Mouse (Mus musculus) heart, postnatal 14 days (tissue): Measurements from ENCODE around the gene Cit. TPM values are rescaled to one million over a fixed set of nuclear protein-coding genes. Genes with fewer than 3 reads are reported as not detected.

Source experiments
- DNase-seq, 2 experiments: peaks; one replicate each; pipeline ENCODE4 v3.0.0; 2021 to 2022
- intact Hi-C: fragments of 180-260 bp; cut with DNase I; formaldehyde crosslinking; loops from one replicate; pipeline ENCODE4 v1.15.1; 2025
- total RNA-seq, 2 experiments: library from RNA; stranded (reverse); gene quantifications; 2 replicates each; pipeline ENCODE4 v1.2.3; 2021

Cit gene
- total RNA-seq, 2 experiments from 2014 or later, result 4.0 to 5.4 TPM

DNA sequence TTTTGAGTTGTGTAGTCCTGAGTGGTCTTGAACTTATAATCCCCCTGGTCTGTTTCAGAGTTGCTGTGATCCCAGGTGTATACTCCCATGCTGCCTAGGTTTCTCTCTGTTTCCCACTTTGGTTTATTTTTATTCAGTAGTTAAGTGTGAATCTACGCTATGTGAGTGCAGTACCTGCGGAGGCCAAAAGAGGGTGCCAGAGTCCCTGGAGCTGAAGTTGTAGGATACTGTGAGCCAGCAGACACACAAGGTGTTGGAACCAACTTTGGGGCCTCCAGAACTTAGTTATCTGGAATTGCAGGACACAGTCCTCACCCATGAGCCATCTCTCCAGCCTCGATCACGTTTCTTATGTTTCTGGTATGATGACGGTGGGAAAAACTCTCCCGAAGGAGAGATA, 108.1 kb downstream of the Cit start:
- no peak for DNase-seq
- intact Hi-C loops, result no loop called here

DNA sequence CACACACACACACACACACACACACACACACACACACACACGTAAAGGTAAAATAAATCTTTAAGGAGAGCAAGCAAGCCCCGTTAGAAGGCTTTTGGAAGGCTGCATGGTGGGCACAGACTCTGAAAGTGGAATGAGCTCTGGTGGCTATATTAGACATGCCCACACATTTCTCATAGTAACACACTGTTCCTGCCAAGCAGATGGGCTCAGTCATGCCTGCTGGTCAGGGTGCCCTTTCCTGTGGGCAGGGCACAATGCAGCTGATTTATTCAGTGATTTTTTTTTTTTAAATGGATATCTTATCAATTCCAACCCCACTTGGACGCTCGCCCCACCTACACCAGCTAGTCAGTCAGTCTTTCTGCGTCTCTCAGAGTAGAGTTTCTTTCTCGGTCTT, 109.0 kb downstream of the Cit start:
- DNase-seq, result no peak
- intact Hi-C loops, result no loop called here

DNA sequence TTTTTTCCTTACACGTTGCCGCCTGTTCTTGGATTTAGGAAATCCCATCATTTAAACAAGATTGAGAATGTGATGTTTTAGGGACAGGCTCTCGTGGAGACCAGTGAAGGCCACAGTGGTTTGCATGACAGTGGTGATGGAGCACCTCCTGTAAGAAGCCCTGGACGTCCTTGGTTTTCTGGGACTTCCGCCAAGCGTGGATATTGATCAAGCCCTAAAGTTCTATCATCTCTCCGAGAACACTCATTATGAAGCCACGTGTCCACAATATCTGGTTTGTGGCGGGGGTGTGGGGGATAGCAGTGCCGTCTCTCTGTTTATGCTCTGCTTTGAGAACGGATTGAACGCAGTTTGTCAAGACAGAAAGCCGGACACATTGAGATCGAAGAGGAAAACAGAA, 109.5 kb downstream of the Cit start:
- DNase-seq, result no peak
- intact Hi-C loops, result no loop called here

DNA sequence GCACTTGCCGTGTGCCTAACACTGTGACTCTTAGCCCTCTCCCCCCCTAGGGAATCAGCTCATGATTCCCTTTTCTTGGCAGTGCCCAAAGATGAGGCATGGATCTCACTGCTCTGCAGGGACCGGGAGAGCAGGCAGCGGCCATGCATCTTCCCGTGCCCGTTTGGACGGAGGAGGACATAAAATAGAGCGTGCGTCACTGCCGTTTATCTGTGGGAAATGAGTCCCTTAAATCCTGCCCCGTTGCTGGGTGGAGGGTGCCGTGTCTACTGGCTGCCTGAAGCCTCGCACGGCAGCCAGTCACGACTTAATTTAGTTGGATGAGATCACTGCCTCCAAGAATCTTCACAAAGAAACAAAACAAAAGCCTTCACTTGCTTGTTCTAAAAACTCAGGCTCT, 110.1 kb downstream of the Cit start:
- intact Hi-C loops, result no loop called here
- DNase-seq, result no peak

DNA sequence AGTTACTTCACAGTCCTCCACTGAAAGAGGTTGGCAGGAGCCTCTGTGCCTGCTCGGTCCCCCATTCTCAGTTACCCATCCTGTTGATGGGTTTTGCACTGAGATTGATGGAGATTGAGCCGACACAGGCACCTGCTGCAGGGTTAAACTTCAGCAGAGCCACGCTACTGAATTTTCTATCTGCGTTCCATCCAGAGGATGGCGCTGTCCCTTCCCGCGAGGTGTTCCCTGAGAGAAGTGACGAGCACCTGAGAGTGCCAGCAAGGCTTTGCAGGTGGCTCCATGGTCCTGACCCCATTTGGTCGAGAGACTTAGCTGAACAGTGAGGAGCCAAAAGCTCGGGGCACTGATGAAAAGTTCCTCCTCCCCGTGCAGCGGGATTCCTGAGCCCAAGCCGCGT, 111.0 kb downstream of the Cit start:
- DNase-seq, result no peak
- intact Hi-C loops, result no loop called here

DNA sequence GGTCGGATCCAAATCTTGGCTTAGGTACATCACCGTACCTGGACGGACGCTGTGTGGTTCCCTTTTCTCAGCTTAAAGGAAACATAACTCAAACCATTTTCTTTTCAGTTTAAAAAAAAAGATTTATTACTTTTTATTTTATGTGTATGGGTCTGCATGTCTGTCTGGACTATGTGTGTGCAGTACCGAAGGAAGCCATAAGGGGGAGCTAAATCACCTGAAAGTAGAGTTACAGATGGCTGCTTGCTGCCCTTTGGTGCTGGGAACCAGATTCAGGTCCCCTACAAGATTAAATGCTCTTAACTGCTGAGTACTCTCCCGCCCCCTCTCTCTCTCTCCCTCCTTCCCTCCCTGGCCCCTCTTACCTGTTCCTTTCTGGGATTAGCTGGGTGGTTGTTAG, 112.1 kb downstream of the Cit start:
- intact Hi-C loops, result no loop called here
- no peak for DNase-seq

DNA sequence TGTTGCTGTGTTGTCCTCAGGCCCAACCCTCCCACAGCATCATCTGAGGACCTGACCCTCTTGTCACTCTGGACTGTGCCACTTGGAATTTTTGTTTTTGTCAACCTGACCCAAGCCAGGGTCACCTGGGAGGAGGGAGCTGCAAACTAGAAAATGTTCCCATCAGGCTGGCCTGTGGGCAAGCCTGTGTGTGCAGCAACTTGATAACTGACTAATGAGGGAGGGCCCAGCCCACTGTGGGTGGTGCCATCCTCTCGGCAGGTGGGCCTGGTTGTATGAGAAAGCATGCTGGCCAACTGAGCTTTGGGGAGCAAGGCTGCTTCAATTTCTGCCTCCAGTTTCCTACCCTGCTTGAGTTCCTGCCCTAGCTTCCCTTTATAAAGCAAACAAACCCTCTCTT, 113.3 kb downstream of the Cit start:
- intact Hi-C loops, result no loop called here
- DNase-seq, result no peak

DNA sequence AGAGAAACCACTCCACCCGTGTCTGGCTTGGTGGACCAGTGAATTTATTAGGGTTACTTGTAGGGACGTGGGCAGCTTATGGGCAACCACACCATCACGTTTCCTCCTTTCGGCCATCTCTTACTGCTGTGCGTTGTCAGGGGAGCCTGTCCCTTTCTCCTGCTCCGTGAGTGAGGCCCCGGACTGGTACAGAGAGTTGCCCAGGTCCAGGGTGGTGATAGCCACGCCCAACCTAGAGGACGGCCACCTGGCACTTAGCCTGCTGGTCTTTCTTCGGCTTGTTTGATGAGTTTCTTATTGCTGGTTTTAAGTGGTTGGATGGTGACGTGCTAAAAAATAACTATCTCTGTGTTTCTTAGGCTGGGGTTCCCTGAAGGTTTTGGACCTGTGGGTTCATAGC, 113.7 kb downstream of the Cit start:
- intact Hi-C loops, result no loop called here
- no peak for DNase-seq

DNA sequence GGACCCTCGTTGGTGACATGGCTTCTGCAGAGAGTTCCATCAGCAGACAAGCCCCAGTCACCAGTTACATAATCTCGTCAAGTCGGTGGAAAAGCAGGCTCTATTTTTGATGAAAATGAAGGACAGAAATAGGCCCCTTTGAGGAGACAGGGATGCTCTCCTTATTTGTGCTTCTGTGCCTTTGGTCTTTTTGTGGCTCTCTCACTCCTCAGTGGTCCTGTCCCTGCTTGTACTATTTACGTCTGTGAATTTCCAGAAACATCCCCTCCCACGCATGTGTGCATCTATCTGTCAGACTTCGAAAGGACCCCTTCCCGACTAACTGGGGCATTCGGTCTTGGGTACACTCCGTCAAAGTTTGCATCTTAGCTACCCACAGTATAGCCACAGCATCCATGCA, 116.7 kb downstream of the Cit start:
- no peak for DNase-seq
- intact Hi-C loops, result no loop called here

DNA sequence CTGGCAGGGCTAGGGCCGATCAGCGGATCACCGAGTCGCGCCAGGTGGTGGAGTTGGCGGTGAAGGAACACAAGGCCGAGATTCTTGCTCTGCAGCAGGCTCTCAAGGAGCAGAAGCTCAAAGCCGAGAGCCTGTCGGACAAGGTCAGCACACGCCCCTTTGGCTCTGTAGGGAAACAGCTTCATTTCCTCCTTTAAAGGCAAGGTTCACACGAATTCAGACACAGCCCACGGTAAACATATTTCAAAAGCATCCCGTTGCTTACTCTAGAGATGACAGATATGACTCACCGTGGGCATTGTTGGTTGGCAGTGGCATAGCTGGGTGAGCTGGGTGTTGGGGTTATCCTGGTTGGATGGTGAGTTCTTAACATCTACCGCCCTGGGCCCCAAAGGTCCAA, 126.2 kb downstream of the Cit start:
- DNase-seq, result no peak

DNA sequence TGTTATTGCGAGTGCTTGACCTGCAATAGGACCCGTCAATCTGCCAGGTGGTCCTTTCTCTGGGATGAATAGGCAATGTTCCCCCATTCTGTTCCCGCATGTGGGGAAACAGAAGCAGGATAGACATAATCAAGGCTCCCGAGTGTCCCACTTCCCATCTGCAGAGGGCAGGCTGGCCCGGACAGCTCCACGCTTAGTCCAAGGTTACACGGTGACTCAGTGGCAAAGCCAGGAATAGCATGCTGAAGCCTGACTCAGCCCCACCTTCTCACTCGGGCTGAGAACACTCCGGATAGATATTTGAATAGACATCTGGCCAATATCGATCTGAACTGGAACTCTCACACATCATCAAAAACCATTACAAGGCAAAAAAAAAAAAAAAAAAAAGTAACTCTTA, 130.6 kb downstream of the Cit start:
- no peak for DNase-seq
- intact Hi-C loops, result loop anchor here (5.0 kb wide), 1 partner anchor 47 kb away; the partner anchor contains the start of gene Prkab1

More for the DNA sequence above, 126.2 kb downstream of the Cit start:
- intact Hi-C loops, result no loop called here

DNA sequence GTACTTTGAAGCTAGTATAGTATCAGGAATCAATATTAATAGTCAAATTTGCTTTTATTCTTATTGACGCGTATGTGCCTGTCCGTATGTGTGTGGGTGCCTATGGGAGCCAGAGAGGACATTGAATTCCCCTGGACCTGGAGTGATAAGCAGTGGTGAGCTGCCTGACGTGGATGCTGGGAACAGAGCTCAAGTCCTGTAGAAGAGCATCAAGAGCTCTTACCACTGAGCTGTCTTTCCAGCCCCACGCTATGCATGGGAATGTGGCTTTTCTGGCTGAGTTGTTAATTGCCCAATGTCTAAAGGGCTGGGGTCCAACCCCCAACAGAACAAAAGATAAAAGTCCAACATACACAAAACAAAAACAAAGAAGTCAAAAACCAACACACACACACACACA, 131.4 kb downstream of the Cit start:
- no peak for DNase-seq
- intact Hi-C loops, result loop anchor here (5.0 kb wide), 1 partner anchor 46 kb away; the partner anchor contains the start of gene Prkab1

DNA sequence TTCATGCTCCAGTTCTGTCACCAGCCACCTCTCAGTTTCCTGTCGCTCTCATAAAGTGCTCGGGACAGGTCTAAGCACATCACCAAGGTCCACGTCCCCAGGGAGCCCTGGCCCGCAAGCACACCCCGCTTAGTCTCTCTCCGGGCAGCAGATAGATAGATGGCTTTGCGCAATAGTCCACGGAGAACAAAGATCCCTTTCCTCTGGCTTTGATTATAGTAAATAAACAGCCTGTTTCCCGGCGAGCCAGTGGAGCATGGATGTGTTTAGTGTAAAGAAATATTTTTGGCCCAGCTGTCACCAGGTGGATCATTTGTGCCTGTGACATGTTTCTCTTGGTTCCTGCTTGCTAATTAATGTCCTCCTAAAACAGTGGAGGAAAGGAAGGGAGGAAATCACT, 132.2 kb downstream of the Cit start:
- intact Hi-C loops, result loop anchor here (5.0 kb wide), 1 partner anchor 45 kb away; the partner anchor contains the start of gene Prkab1
- DNase-seq, result no peak

DNA sequence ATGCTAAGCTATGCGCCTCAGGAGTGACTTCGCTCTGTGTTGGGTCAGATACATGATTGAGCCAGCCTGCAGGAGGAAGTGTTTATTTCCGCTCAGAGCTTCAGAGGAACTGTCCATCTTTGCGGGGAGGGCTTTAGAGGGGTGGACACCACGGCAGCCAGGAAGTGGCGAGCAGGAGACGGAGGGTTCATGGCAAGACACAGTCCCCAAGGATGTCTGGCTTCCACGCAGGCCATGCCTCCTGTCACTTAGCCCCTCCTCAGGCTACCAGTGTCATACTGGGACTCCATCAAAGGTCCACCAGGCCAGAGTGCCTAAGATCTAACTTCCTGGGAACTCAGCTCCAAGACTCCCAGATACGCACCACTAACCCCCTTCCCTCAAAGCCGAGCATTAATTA, 132.7 kb downstream of the Cit start:
- peak; percentile 42 to 47 for DNase-seq
- intact Hi-C loops, result loop anchor here (5.0 kb wide), 1 partner anchor 45 kb away; the partner anchor contains the start of gene Prkab1

DNA sequence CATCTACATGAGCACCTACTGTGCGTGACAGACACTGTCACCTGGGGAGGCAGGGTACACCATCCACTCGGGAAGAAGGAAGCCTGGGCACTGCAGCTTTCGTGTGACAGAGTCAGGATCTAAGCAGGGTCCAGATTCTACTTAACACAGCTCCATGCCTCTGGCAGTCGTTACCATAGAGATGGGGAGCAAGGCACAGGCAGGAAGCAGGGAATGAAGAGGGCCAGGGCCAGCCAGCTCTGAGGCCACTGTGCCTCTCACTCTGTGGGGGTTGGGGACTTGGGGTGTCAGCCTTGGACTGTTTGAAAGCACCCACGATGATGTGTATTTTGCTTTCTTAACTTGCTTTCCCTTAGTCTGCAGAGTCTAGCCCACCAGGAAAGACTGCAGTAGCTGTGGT, 133.2 kb downstream of the Cit start:
- intact Hi-C loops, result loop anchor here (5.0 kb wide), 1 partner anchor 44 kb away; the partner anchor contains the start of gene Prkab1
- no peak for DNase-seq

DNA sequence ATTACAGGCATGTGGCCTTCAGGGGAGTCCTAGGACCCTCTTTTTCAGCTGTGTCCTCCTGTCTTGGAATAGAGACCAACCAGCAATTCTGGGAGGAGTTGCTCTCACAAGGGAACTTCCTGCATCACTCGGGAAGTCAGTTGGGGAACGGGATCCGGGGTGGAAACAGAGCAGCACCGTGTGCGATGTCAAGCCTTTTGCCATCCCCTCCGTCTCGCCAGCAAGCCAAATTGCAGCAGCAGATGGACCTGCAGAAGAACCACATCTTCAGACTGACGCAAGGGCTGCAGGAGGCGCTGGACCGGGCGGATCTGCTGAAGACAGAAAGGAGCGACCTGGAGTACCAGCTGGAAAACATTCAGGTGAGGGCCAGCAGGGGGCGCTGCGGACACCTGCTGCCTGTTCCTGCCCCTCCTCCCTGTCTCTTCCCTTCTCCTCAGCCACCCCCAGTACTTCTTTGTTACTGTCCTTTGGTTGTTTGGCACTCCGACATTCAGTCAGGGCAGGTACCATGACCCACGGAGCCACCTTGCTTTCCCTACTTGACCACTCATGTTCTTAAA, 134.1 kb downstream of the Cit start:
- peak; percentile 13 to 15 for DNase-seq
- intact Hi-C loops, result loop anchor here (5.0 kb wide), 1 partner anchor 43 kb away; the partner anchor contains the start of gene Prkab1

DNA sequence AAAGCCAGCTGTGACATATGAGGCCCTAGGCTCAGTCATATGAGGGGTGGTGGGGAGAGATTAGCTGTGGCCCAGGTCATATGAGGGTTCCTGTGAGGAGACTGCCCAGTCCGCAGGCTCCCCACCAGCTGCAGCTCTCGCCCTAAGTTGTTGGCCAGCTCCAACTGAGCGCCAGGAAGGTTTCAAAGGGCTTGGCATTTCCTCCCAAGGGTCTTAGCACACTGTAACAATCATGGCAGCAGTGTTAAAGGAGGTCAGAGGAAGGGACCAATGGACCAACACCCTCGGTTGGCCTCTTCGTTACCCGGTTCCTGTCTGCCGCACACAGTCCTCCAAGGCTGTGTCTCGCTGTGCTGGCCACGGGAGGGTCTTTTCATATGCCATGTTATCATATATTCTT, 135.5 kb downstream of the Cit start:
- intact Hi-C loops, result no loop called here
- DNase-seq, result no peak

DNA sequence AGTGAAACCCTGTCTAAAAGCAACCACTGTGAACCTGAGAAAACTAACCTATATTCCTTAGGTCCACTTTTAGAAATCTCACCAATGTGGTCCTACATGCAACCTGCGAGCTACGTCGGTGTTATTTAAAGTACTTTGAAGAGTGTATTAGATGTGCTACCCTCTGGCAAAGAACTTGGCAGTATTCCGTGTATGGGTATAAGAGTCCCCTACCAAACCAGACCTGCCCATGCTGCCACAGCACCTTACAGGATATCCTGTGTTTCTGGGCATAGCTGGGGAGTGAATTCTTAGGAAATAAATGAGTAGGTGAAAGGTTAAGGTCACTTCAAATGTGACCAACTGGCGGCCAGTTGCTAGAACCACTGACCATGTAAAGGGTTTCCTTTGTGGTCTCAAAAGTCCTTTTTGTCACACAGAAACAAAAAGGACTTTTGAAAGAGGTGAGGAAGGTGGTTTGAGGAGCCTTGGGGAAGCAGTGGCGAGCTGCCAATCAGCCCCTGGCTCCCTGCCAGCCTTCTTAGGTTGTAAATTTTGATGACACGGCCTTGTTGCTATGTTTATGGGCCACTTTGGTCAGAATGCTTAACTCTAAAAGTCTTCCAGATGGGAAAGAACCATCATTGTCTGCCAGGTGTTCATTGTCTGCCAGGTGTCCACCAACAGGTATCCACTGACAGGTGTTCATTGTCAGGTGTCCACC, 137.7 kb downstream of the Cit start:
- intact Hi-C loops, result no loop called here
- DNase-seq, result peak in 1 of 2 experiments; percentile 41

DNA sequence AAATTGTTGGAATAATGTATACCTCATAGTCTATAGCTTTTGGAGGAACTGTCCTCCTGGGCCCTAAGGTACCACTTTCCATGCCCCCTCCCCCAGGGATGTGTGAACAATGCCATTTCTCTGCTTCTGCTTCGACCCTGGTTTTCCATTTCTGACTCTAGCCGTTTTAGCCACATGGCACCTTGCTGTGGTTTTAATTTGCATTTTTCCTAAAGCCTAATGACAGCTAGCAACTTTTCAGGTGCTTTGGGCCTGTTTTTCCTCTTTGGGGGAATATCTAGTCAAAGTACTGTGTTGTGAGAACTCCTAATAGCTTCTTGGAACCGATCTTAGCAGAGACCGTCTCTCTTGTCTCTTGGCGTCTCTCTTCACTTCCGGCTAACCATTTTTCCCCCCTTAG, 139.3 kb downstream of the Cit start:
- intact Hi-C loops, result no loop called here
- DNase-seq, result no peak

DNA sequence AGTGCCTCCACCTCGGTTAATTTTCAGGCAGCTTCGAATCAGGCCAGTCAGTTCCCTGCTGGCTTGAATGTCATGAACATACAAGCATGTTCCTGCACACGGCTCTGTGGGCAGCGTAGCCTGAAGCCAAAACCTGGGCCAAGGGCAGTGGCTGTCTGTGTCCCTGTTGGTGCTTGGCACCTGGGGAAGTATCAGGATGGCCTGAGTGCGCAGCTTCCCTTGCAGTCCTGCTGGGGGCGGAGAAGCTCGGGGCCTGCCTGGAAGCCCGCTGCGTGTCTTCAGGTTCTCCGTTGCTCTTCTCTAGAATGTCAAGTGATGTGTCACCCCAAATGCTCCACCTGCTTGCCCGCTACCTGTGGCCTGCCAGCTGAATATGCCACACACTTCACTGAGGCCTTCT, 140.0 kb downstream of the Cit start:
- intact Hi-C loops, result no loop called here
- no peak for DNase-seq

DNA sequence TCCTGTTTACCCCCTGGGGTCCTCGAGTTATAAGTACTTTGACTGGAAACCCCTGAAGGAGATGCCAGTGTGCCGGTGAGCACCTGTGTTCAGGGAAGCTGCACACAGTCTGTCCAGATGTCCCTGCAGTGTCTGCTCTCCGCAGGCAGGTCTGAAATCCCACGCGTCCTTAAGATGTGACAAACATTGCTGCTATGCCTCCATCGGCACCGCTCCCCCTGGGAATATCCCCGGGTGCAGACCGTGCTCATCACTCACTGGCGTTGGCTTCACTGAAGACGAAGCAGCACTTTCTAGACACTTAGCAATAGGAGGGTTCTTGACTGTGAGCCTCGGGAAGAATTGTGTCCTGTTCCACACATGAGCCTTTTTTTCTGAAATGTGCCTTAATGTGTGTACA, 142.2 kb downstream of the Cit start:
- DNase-seq, result no peak
- intact Hi-C loops, result no loop called here

DNA sequence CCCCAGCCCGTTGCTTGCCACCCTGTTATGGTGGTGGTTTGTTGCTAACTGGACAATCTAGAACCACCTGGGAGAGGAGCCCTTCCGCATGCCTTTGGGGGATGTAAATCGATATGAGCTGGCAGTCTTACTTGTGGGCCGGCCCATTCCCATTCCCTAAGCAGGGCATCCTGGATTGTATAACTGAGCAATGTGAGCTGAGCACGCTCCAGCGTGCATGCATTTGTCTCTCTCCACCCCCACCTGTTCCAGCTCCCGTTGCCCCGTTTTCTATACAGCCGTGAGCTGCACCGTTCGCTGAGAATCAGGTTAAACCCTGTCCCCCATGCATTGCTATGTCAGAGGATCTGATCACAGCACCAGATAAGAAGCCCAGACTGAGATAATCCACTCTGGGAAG, 146.6 kb downstream of the Cit start:
- DNase-seq, result no peak
- intact Hi-C loops, result no loop called here
